Mouse (Mus musculus) megakaryocyte, adult 5-6 weeks (primary cell): ENCODE measurements around the gene Ubqlnl. TPM values are rescaled to one million over a fixed set of nuclear protein-coding genes. Genes with fewer than 3 reads are reported as not detected.
A peak's percentile ranks its signal among the peaks of the same experiment; 100 is the strongest.

Source experiments
- ATAC-seq: 2 replicates; pipeline ENCODE4 v1.8.0; 2016; ENCODE audit warnings: mild to moderate bottlenecking, inconsistent platforms; ENCODE audit not compliant: poor library complexity, severe bottlenecking
- total RNA-seq, 2 experiments: library from RNA; stranded (forward) in 1 of 2; stranded (reverse) in 1 of 2; fragments of 153-499, 151-499 nt in 1 of 2; fragments of 221-1000, 200-1000 nt in 1 of 2; gene quantifications; 2 replicates each; pipeline versions ENCODE4 v1.2.3 to v1.2.4; 2015 to 2017

Gene Ubqlnl
- total RNA-seq (2015) (not detected in 2 replicates), total RNA-seq (2017) (not detected in 2 replicates)

GRCm38 (mm10) chr7:104150456-104150855, at the start of gene Ubqlnl:
TSS of gene Ubqlnl (minus strand) at chr7:104150556.
- ATAC-seq = no peak

GRCm38 (mm10) chr7:104199822-104200221, 49.5 kb upstream of the Ubqlnl start:
- peak; percentile 99 for ATAC-seq

- no peak for ATAC-seq
Observed at GRCm38 (mm10) chr7:104195885-104196284, 45.5 kb upstream of the Ubqlnl start, which contains the start of gene Olfr649. TSS of gene Olfr649 (minus strand) at chr7:104195985.

- ATAC-seq = peak; percentile 27; the same call in 1 of the 2 replicates
Observed at GRCm38 (mm10) chr7:104191275-104191674, 40.9 kb upstream of the Ubqlnl start.

- no peak for ATAC-seq
Observed at GRCm38 (mm10) chr7:104183292-104183691, 32.9 kb upstream of the Ubqlnl start, which contains the start of gene Olfr648. TSS of gene Olfr648 (minus strand) at chr7:104183392.

- no peak for ATAC-seq
Observed at GRCm38 (mm10) chr7:104179074-104179473, 28.7 kb upstream of the Ubqlnl start.

GRCm38 (mm10) chr7:104178422-104179054, 28.2 kb upstream of the Ubqlnl start:
- ATAC-seq = no peak

DNA sequence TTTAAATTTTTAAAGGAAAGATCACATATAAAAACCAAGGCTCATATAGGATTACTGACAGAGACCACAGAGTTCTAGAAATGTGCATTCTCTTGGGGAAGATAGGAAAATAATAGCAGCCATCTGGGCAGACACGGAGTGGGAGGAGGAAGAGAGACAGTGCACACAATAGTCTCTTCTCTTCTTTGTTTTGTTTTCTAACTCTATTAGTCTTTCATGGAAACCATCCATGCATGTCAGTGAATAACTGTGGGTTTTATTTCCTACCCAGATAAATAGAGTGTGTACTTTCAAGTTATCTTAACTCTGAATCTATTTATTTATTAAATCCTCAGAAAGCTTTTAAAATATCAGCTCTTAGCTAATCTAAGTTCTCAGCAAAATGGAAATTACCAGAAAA, 24.7 kb upstream of the Ubqlnl start:
- ATAC-seq = no peak

- peak; percentile 69 for ATAC-seq
Observed at GRCm38 (mm10) chr7:104169634-104170204, 19.4 kb upstream of the Ubqlnl start.

DNA sequence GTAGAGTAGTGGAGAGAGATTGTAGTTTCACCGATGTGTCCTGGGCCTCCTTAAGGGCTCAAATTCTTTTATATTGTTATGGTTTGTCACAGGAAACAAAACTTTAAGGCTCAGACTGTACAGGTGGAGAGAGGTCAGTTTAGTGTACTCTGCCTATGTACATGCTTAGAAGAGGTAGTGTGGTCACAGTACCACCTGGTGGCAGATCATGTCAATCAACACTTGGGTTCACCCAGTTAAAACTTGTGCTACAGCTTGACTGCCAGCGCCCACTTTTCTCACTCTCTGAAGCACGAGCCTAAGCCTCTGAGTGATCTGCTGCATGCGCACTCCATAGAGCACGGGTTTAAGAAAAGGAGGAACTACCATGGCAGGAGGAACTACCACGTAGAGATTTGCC, 16.7 kb upstream of the Ubqlnl start:
- ATAC-seq = peak; percentile 63

GRCm38 (mm10) chr7:104143179-104143578, 7.2 kb downstream of the Ubqlnl start, which contains the start of gene Ubqln3:
TSS of gene Ubqln3 (minus strand) at chr7:104143279.
- no peak for ATAC-seq

- ATAC-seq = no peak
Observed at GRCm38 (mm10) chr7:104137305-104137704, 13.1 kb downstream of the Ubqlnl start, which contains the start of gene Olfr643. TSS of gene Olfr643 (minus strand) at chr7:104137405.

- no peak for ATAC-seq
Observed at GRCm38 (mm10) chr7:104129726-104130125, 20.6 kb downstream of the Ubqlnl start, which contains the start of gene Ubqln5. TSS of gene Ubqln5 (minus strand) at chr7:104129826.

- no peak for ATAC-seq
Observed at GRCm38 (mm10) chr7:104104757-104104972, 45.7 kb downstream of the Ubqlnl start, which contains the start of gene Olfr646. TSS of gene Olfr646 (plus strand) at chr7:104104873.

GRCm38 (mm10) chr7:104103913-104104756, 46.2 kb downstream of the Ubqlnl start:
- 0 out of 2 replicates have a peak, but pooled peaks have one; percentile 40 for ATAC-seq

Other genes with a start within 250 kb of the Ubqlnl start
- not detected in 2 replicates for gene Olfr65, start 247.1 kb downstream of the Ubqlnl start, total RNA-seq (2015)
- gene Olfr65, start 247.1 kb downstream of the Ubqlnl start, total RNA-seq (2017) = not detected in 2 replicates
- not detected in 2 replicates for gene Olfr631, start 221.7 kb downstream of the Ubqlnl start, total RNA-seq (2015)
- not detected in 2 replicates for gene Olfr631, start 221.7 kb downstream of the Ubqlnl start, total RNA-seq (2017)
- gene Olfr632, start 216.2 kb downstream of the Ubqlnl start, total RNA-seq (2015) = not detected in 2 replicates
- gene Olfr632, start 216.2 kb downstream of the Ubqlnl start, total RNA-seq (2017) = not detected in 2 replicates
- not detected in 2 replicates for gene Olfr633, start 206.1 kb downstream of the Ubqlnl start, total RNA-seq (2015)
- not detected in 2 replicates for gene Olfr633, start 206.1 kb downstream of the Ubqlnl start, total RNA-seq (2017)
- not detected in 2 replicates for gene Olfr635, start 179.4 kb downstream of the Ubqlnl start, total RNA-seq (2015)
- not detected in 2 replicates for gene Olfr635, start 179.4 kb downstream of the Ubqlnl start, total RNA-seq (2017)
- gene Olfr638, start 151.8 kb downstream of the Ubqlnl start, total RNA-seq (2015) = not detected in 2 replicates
- not detected in 2 replicates for gene Olfr638, start 151.8 kb downstream of the Ubqlnl start, total RNA-seq (2017)
- not detected in 2 replicates for gene Olfr639, start 133.3 kb downstream of the Ubqlnl start, total RNA-seq (2015)
- gene Olfr639, start 133.3 kb downstream of the Ubqlnl start, total RNA-seq (2017) = not detected in 2 replicates
- gene Olfr640, start 125.0 kb downstream of the Ubqlnl start, total RNA-seq (2015) = not detected in 2 replicates
- gene Olfr640, start 125.0 kb downstream of the Ubqlnl start, total RNA-seq (2017) = not detected in 2 replicates
- not detected in 2 replicates for gene Olfr641, start 115.1 kb downstream of the Ubqlnl start, total RNA-seq (2015)
- not detected in 2 replicates for gene Olfr641, start 115.1 kb downstream of the Ubqlnl start, total RNA-seq (2017)
- not detected in 2 replicates for gene Olfr642, start 97.9 kb downstream of the Ubqlnl start, total RNA-seq (2015)
- not detected in 2 replicates for gene Olfr642, start 97.9 kb downstream of the Ubqlnl start, total RNA-seq (2017)
- gene 4930516K23Rik, start 89.1 kb downstream of the Ubqlnl start, total RNA-seq (2015) = not detected in 2 replicates
- 0.55 TPM in 1 of 2 replicates, not detected in the other for gene 4930516K23Rik, start 89.1 kb downstream of the Ubqlnl start, total RNA-seq (2017)
- gene Olfr644, start 78.7 kb downstream of the Ubqlnl start, total RNA-seq (2015) = not detected in 2 replicates
- gene Olfr644, start 78.7 kb downstream of the Ubqlnl start, total RNA-seq (2017) = not detected in 2 replicates
- gene Olfr645, start 65.1 kb downstream of the Ubqlnl start, total RNA-seq (2015) = not detected in 2 replicates
- gene Olfr645, start 65.1 kb downstream of the Ubqlnl start, total RNA-seq (2017) = not detected in 2 replicates
- not detected in 2 replicates for gene Olfr646, start 45.7 kb downstream of the Ubqlnl start, total RNA-seq (2015)
- gene Olfr646, start 45.7 kb downstream of the Ubqlnl start, total RNA-seq (2017) = not detected in 2 replicates
- not detected in 2 replicates for gene Ubqln5, start 20.7 kb downstream of the Ubqlnl start, total RNA-seq (2015)
- not detected in 2 replicates for gene Ubqln5, start 20.7 kb downstream of the Ubqlnl start, total RNA-seq (2017)
- not detected in 2 replicates for gene Olfr643, start 13.2 kb downstream of the Ubqlnl start, total RNA-seq (2015)
- gene Olfr643, start 13.2 kb downstream of the Ubqlnl start, total RNA-seq (2017) = not detected in 2 replicates
- not detected in 2 replicates for gene Ubqln3, start 7.3 kb downstream of the Ubqlnl start, total RNA-seq (2015)
- gene Ubqln3, start 7.3 kb downstream of the Ubqlnl start, total RNA-seq (2017) = not detected in 2 replicates
- not detected in 2 replicates for gene Olfm5, start 14.3 kb upstream of the Ubqlnl start, total RNA-seq (2015)
- gene Olfm5, start 14.3 kb upstream of the Ubqlnl start, total RNA-seq (2017) = not detected in 2 replicates
- gene Olfr648, start 32.8 kb upstream of the Ubqlnl start, total RNA-seq (2015) = 0.16 and 0.38 TPM in 2 replicates
- gene Olfr648, start 32.8 kb upstream of the Ubqlnl start, total RNA-seq (2017) = 0.04 TPM in 1 of 2 replicates, not detected in the other
- not detected in 2 replicates for gene Olfr649, start 45.4 kb upstream of the Ubqlnl start, total RNA-seq (2015)
- not detected in 2 replicates for gene Olfr649, start 45.4 kb upstream of the Ubqlnl start, total RNA-seq (2017)
- gene Trim6, start 68.2 kb upstream of the Ubqlnl start, total RNA-seq (2015) = 0.31 and 0.50 TPM in 2 replicates
- 0.70 and 1.9 TPM in 2 replicates for gene Trim6, start 68.2 kb upstream of the Ubqlnl start, total RNA-seq (2017)
- gene Trim34a, start 93.9 kb upstream of the Ubqlnl start, total RNA-seq (2015) = 21.2 and 22.8 TPM in 2 replicates
- gene Trim34a, start 93.9 kb upstream of the Ubqlnl start, total RNA-seq (2017) = 26.9 and 31.2 TPM in 2 replicates
- 12.2 and 13.9 TPM in 2 replicates for gene Trim5, start 137.5 kb upstream of the Ubqlnl start, total RNA-seq (2015)
- gene Trim5, start 137.5 kb upstream of the Ubqlnl start, total RNA-seq (2017) = 12.9 and 13.9 TPM in 2 replicates
- 130 and 137 TPM in 2 replicates for gene Trim12a, start 164.9 kb upstream of the Ubqlnl start, total RNA-seq (2015)
- 147 and 166 TPM in 2 replicates for gene Trim12a, start 164.9 kb upstream of the Ubqlnl start, total RNA-seq (2017)
- not detected in 2 replicates for gene Trim34b, start 178.9 kb upstream of the Ubqlnl start, total RNA-seq (2015)
- 0.98 TPM in 1 of 2 replicates, not detected in the other for gene Trim34b, start 178.9 kb upstream of the Ubqlnl start, total RNA-seq (2017)
- 32.5 and 36.4 TPM in 2 replicates for gene Trim12c, start 202.8 kb upstream of the Ubqlnl start, total RNA-seq (2015)
- gene Trim12c, start 202.8 kb upstream of the Ubqlnl start, total RNA-seq (2017) = 51.5 and 51.8 TPM in 2 replicates
- 20.5 and 28.5 TPM in 2 replicates for gene Trim30b, start 219.3 kb upstream of the Ubqlnl start, total RNA-seq (2015)
- gene Trim30b, start 219.3 kb upstream of the Ubqlnl start, total RNA-seq (2017) = 18.2 and 23.0 TPM in 2 replicates